Mouse (Mus musculus): Measurements from ENCODE around the gene Map2k6.

GRCm38 (mm10) chr11:110367638-110368037 is 31.3 kb upstream of the Map2k6 start:
- no peak for TF ChIP-seq CTCF (IDR thresholded peaks at IDR 0.05; ENCODE audit: borderline replicate concordance, insufficient read depth, low read depth, low read length)
- TF ChIP-seq POLR2A (IDR thresholded peaks at IDR 0.05; ENCODE audit: borderline replicate concordance, insufficient read depth, low read length): no peak

Data from cerebellum, adult 2 months (tissue).